15 mouse cellular contexts compared by ENCODE assay signal in genomic region chr13:5888164-5888563, GRCm38 (mm10). TPM values are rescaled to one million over a fixed set of nuclear protein-coding genes. Genes with fewer than 3 reads are reported as not detected.
DNase-seq lines count a peak whose midpoint lies in the region; ATAC-seq and TF ChIP-seq lines count a peak whose summit lies in the region.
"Had no signal": no experiment of that assay in that cellular context is flagged by ENCODE, and none has a peak within 500 bp of the region (broad histone marks: within the 10 kb centered on the region; RNA-seq: fewer than 3 reads in every experiment).

No protein-coding gene starts in this region.

- peak overlapping the region; percentile 49; the same call in 1 of the 2 replicates for H3K27ac ChIP-seq in liver, embryonic 16.5 days (ENCODE audit: low read length)
- peak overlapping the region; percentile 98 for H3K27ac ChIP-seq in bone marrow macrophage, adult 2 months (ENCODE audit: insufficient read depth, low read depth, low read length)
- H3K27ac ChIP-seq: forebrain, embryonic 13.5 days; layer of hippocampus, adult 2 months; limb, embryonic 15.5 days; stomach, embryonic 15.5 days had no signal

- 28% methylated on average over 5 of the region's 5 CpGs for WGBS in liver, embryonic 16.5 days (ENCODE audit: insufficient replicate concordance)

- no peak overlapping the region for H3K9ac ChIP-seq in liver, embryonic 16.5 days (ENCODE audit: low read depth, low read length)
- H3K9ac ChIP-seq: forebrain, embryonic 13.5 days; limb, embryonic 15.5 days; stomach, embryonic 15.5 days had no signal

- no peak overlapping the region for H3K4me3 ChIP-seq in liver, embryonic 16.5 days (ENCODE audit: low read depth, low read length)
- peak overlapping the region; percentile 45 for H3K4me3 ChIP-seq in bone marrow macrophage, adult 2 months (ENCODE audit: insufficient read depth, low read length)
- H3K4me3 ChIP-seq: forebrain, embryonic 13.5 days; layer of hippocampus, adult 2 months; limb, embryonic 15.5 days; stomach, embryonic 15.5 days had no signal

- DNase-seq in liver: no peak
- peak; percentile 53 to 63 for DNase-seq in B cell, adult 2 months
- DNase-seq in cerebellum, adult 18-20 months: no peak
- DNase-seq in cerebellum, postnatal 36 days: no peak
- DNase-seq: cerebellum, adult 9-10 months; lung, postnatal 10 days; midbrain, embryonic 14.5 days; thymus, postnatal 25 days had no signal

- TF ChIP-seq POLR2A in bone marrow macrophage, adult 2 months (IDR thresholded peaks at IDR 0.05; ENCODE audit: borderline replicate concordance, low read depth, low read length): no peak

- H3K4me2 ChIP-seq in liver, embryonic 16.5 days (ENCODE audit: low read depth, low read length): no peak overlapping the region
- H3K4me2 ChIP-seq: forebrain, embryonic 13.5 days; limb, embryonic 15.5 days; stomach, embryonic 15.5 days had no signal

- H3K4me1 ChIP-seq in liver, embryonic 16.5 days (ENCODE audit: control insufficient read depth, low read depth, low read length): no peaks in the 10 kb centered on the region
- H3K4me1 ChIP-seq in bone marrow macrophage, adult 2 months (ENCODE audit: control insufficient read depth, insufficient read depth, low read length): peaks cover 29% of the 10 kb centered on the region
- H3K4me1 ChIP-seq: forebrain, embryonic 13.5 days; limb, embryonic 15.5 days; stomach, embryonic 15.5 days had no signal

- ATAC-seq in liver, embryonic 16.5 days (ENCODE audit: low read depth): 0 out of 2 replicates have a peak, but pooled peaks have one; percentile 21
- peak; percentile 62 for ATAC-seq in monocyte, adult 5-6 weeks (replicated peaks; ENCODE audit: insufficient number of reproducible peaks, low FRiP score, low TSS enrichment, poor library complexity, severe bottlenecking)
- ATAC-seq: forebrain, embryonic 13.5 days had no signal

- no peaks in the 10 kb centered on the region for H3K27me3 ChIP-seq in liver, embryonic 16.5 days (ENCODE audit: control insufficient read depth, insufficient read depth, low read depth, low read length)
- H3K27me3 ChIP-seq: forebrain, embryonic 13.5 days; limb, embryonic 15.5 days; stomach, embryonic 15.5 days had no signal

- H3K36me3 ChIP-seq in liver, embryonic 16.5 days (ENCODE audit: control insufficient read depth, insufficient read depth): no peaks in the 10 kb centered on the region
- H3K36me3 ChIP-seq: limb, embryonic 15.5 days; stomach, embryonic 15.5 days had no signal

- TF ChIP-seq CTCF in bone marrow macrophage, adult 2 months (IDR thresholded peaks at IDR 0.05; ENCODE audit: low read depth, low read length): no peak

- no peaks in the 10 kb centered on the region for H3K9me3 ChIP-seq in liver, embryonic 16.5 days (replicated peaks; ENCODE audit: control insufficient read depth, low read length)
- H3K9me3 ChIP-seq: forebrain, embryonic 13.5 days; limb, embryonic 15.5 days; stomach, embryonic 15.5 days had no signal

RNA-seq across cellular contexts. Expression of gene Klf6, which starts 26.9 kb away (rescaled TPM):
- polyA plus RNA-seq in liver, embryonic 16.5 days (2015; fragmentation: Nextera tagmentation; extraction: Ambion mirVana): 19.2 and 21.5 TPM in 2 replicates
- 174 TPM in 2 replicates for polyA plus RNA-seq in bone marrow macrophage, adult 2 months (2012; ENCODE audit: insufficient read depth, insufficient read length, missing spikeins)
- total RNA-seq in monocyte, adult 5-6 weeks (2017): 457 to 663 TPM (median 525 TPM) in 3 replicates

Comparison
In these comparisons a context has a peak if more than half of its experiments do, and no peak if none do; other contexts are left out.
1. DNase-seq: peak in B cell, adult 2 months (2 of 2); none in liver (single experiment), cerebellum, adult 18-20 months (0 of 2) and cerebellum, postnatal 36 days (0 of 2).